Mouse (Mus musculus) colon, adult 2 months (tissue): ENCODE measurements around the gene Amy2a4. TPM values are rescaled to one million over a fixed set of nuclear protein-coding genes. Genes with fewer than 3 reads are reported as not detected.

Experiments used
- polyA plus RNA-seq: library from polyadenylated mRNA; depleted of rRNA; stranded (reverse); fragments of >200 nt; gene quantifications from 2 replicates; pipeline ENCODE4 v1.2.3, GENCODE M21; 2012; rRNA removed

Gene Amy2a4
- polyA plus RNA-seq: 134 TPM in 1 of 2 replicates, not detected in the other

GRCm38 (mm10) chr3:113291349-113291748 is at the start of gene Amy2a4:
Gene Amy2a4, minus strand, starts transcription at chr3:113291449.

GRCm38 (mm10) chr3:113323952-113324351 is 32.7 kb upstream of the Amy2a4 start, which contains the start of gene Amy2a3:
Gene Amy2a3, minus strand, starts transcription at chr3:113324052.

GRCm38 (mm10) chr3:113258737-113259136 is 32.5 kb downstream of the Amy2a4 start, which contains the start of gene Amy2a5:
Gene Amy2a5, minus strand, starts transcription at chr3:113258837.

Other genes with a start within 250 kb of the Amy2a4 start
- 0.19 and 30.5 TPM in 2 replicates for gene Amy2a5, start 32.6 kb downstream of the Amy2a4 start, polyA plus RNA-seq
- 134 TPM in 1 of 2 replicates, not detected in the other for gene Amy2a3, start 32.6 kb upstream of the Amy2a4 start, polyA plus RNA-seq
- gene Amy2a2, start 65.2 kb upstream of the Amy2a4 start, polyA plus RNA-seq: 134 TPM in 1 of 2 replicates, not detected in the other
- gene Amy2a1, start 241.0 kb upstream of the Amy2a4 start, polyA plus RNA-seq: not detected in 2 replicates